Mouse (Mus musculus) lung, adult 2 months (tissue): ENCODE data around the gene Mtnr1b. TPM values are rescaled to one million over a fixed set of nuclear protein-coding genes. Genes with fewer than 3 reads are reported as not detected.

Experiments
- DNase-seq: peaks from one replicate; pipeline ENCODE4 v3.0.0; 2022
- H3K4me1 ChIP-seq: fragments of 200-500 bp; 2 replicates; pipeline ENCODE4 v1.6.1; 2011; ENCODE audit warnings: low read length; ENCODE audit not compliant: control insufficient read depth, insufficient read depth
- H3K4me3 ChIP-seq: fragments of 200-500 bp; replicated peaks from 2 replicates; pipeline ENCODE3; 2011; ENCODE audit warnings: low read depth, mild to moderate bottlenecking, control low read depth, low read length; ENCODE audit errors: extremely low read depth
- CTCF ChIP-seq: fragments of 200-500 bp; IDR thresholded peaks from 2 replicates; pipeline ENCODE4 v1.5.1; 2011; ENCODE audit warnings: mild to moderate bottlenecking, low read length, control low read depth; ENCODE audit not compliant: insufficient read depth
- POLR2A ChIP-seq: fragments of 200-500 bp; IDR thresholded peaks from 2 replicates; pipeline ENCODE4 v1.6.1; 2011; ENCODE audit warnings: low read depth, mild to moderate bottlenecking, control low read depth, low read length, borderline replicate concordance; ENCODE audit errors: extremely low read depth
- WGBS: fragments of 180-500 bp; shearing (Covaris S2); methylation state at CpG from one replicate; pipeline ENCODE4 v1.1.7; 2018; 5-methylcytosine and 5-hydroxymethylcytosine counted together
- polyA plus RNA-seq: library from polyadenylated mRNA; depleted of rRNA; stranded (reverse); fragments of >200 nt; gene quantifications from 2 replicates; pipeline ENCODE4 v1.2.3, GENCODE M21; 2012; rRNA removed

The Mtnr1b gene
- polyA plus RNA-seq = not detected in 2 replicates

DNA sequence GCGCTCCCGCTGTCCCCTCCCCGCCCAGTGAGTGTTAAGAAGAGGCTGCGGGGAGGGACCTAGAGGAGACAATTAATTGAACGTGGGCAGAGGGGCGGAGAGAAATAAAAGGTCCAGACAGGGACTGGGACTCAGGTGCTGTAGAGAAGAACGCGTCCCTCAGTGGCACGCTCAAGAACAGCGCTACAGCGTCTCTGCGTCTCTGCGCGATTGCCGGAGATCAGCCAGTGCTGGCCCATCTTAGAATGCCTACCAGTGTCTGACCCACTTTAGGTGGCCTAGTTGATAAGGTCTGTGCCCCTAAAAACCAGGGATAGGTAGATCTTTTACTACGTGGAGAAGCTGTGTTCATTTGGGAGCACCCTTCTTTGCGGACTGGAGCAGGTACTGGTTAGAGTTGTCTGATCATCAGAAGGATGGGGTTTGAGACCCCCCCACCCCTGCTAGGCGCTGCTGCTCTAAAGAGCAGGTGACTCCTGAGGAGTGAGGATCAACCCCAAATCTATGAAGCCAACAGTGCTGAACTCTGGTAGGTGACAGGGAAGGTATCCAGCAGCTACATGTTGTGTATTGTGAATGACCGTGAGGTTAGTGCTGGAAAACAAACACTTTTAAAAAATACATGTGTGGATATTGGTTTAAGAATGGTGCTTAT, at the start of gene Mtnr1b:
Gene Mtnr1b, minus strand, starts transcription at position 51 of the 655 bp plus-strand sequence.
- no peak within 1 kb of the TSS for H3K4me3 ChIP-seq
- no peak for DNase-seq
- no peaks in the 10 kb centered on the region for H3K4me1 ChIP-seq
- TF ChIP-seq CTCF (no peak), POLR2A (no peak)
- WGBS = 49% methylated on average over 19 of the region's 19 CpGs

DNA sequence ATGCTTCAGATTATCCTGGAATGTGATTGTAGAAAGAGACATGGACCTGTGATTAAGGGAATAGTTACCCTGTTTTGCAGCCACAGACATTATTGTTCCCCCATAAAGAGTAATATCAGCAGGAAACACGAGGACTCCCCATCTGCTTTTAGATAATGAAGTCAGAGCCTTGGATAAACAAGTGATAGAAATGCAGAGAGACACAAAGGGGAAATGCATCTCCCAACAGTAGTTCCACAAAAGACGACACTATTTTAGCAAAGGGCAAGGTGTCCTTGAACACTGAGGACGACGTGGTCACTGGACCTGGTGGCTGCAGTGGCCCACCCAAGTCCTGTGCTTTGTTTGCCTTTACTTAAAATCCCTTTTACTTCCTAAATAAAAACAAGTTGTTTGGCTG, 45.9 kb upstream of the Mtnr1b start:
- 58% methylated on average over 4 of the region's 4 CpGs for WGBS
- TF ChIP-seq CTCF (no peak), POLR2A (no peak)
- DNase-seq = no peak

DNA sequence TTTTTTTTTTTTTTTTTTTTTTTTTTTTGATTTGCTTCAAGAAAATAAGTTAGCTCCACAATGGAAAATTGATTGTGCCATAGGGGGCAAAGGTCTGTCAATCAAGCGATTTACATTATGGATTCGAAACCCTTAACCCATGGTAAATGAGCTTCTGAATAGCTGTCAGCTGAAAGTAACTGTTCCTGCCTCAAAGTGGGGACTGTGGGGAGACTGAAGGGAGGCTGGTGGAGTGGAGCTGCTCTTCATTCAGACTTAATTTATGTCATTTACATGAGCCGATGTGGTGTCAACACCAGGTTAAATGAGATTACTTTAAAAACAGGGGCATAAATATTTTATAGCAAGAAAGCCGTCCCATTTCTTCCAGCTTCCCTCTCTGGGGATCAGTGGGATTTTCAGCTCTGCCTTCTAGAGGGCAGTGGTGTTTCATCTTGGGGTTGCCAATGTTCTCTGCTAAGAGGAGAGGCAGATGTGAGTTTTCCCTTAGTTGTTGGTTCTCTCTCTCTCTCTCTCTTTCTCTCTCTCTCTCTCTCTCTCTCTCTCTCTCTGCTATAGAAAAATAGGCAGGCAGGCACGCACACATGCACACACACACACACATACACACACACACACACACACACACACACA, 45.1 kb upstream of the Mtnr1b start:
- no peak for TF ChIP-seq POLR2A
- TF ChIP-seq CTCF = no peak
- 70% methylated on average over 5 of the region's 5 CpGs for WGBS
- DNase-seq = no peak
- no peaks in the 10 kb centered on the region for H3K4me1 ChIP-seq
- H3K4me3 ChIP-seq = no peak overlapping the region

More for the DNA sequence above, 45.9 kb upstream of the Mtnr1b start:
- Histone ChIP-seq H3K4me3 (no peak overlapping the region), H3K4me1 (no peaks in the 10 kb centered on the region)

DNA sequence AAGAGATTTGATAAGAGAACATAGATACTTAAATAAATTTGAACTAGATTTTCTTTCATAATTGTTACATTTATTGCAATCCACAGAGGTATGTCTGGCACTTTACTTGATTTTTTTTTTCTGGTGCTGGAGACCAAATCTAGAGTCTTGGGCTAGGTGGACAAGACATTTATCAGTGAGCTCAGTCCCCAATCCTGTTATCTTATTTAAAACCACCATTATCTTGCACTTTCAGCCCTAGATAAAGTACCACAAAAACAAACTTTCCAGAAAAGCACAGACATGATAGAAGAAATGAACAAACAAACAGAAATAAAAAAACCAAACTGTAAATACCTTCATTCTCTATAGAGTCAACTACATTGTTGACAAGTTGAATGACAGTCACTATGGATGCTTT, 42.2 kb upstream of the Mtnr1b start:
- TF ChIP-seq POLR2A (no peak), CTCF (no peak)
- no peak for DNase-seq
- no peaks in the 10 kb centered on the region for H3K4me1 ChIP-seq
- no peak overlapping the region for H3K4me3 ChIP-seq

GRCm38 (mm10) chr9:15912735-15913134, 38.4 kb upstream of the Mtnr1b start:
- Histone ChIP-seq H3K4me1 (no peaks in the 10 kb centered on the region), H3K4me3 (no peak overlapping the region)
- no peak for DNase-seq
- TF ChIP-seq POLR2A = no peak
- no peak for TF ChIP-seq CTCF
- 45% methylated on average over 1 of the region's 1 CpGs for WGBS

- no peak for TF ChIP-seq POLR2A
- no peak for TF ChIP-seq CTCF
- 65% methylated on average over 2 of the region's 2 CpGs for WGBS
- no peaks in the 10 kb centered on the region for H3K4me1 ChIP-seq
- no peak for DNase-seq
- H3K4me3 ChIP-seq = no peak overlapping the region
Observed at GRCm38 (mm10) chr9:15909397-15910113, 35.2 kb upstream of the Mtnr1b start.

GRCm38 (mm10) chr9:15903948-15904750, 29.8 kb upstream of the Mtnr1b start:
- H3K4me1 ChIP-seq = no peaks in the 10 kb centered on the region
- no peak for TF ChIP-seq POLR2A
- TF ChIP-seq CTCF = no peak
- no peak overlapping the region for H3K4me3 ChIP-seq
- WGBS = 64% methylated on average over 9 of the region's 9 CpGs
- no peak for DNase-seq

GRCm38 (mm10) chr9:15898112-15898511, 23.8 kb upstream of the Mtnr1b start:
- Histone ChIP-seq H3K4me1 (no peaks in the 10 kb centered on the region), H3K4me3 (no peak overlapping the region)
- DNase-seq = no peak
- no peak for TF ChIP-seq POLR2A
- TF ChIP-seq CTCF = no peak
- WGBS = 79% methylated on average over 2 of the region's 2 CpGs

DNA sequence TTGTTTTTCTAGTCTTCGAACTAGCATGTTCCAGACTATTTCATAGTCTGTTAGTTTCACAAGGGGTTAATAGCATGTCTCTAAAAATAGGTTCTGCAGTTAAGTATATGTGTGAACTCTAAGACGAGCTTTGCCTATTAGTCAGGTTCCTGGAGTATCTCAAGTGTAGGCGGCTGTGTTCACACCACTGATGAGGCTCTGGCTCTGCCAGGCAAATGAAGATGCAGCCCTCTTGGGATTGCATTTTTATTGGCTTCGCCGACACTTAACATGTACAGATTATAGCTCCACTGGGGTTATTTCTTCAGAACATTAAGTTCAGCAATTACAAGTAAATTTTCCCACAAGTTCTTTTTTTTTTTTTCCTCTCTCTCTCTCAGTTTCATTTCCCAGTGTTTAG, 12.4 kb upstream of the Mtnr1b start:
- H3K4me3 ChIP-seq = no peak overlapping the region
- TF ChIP-seq CTCF = no peak
- no peak for TF ChIP-seq POLR2A
- H3K4me1 ChIP-seq = no peaks in the 10 kb centered on the region
- 67% methylated on average over 5 of the region's 5 CpGs for WGBS
- no peak for DNase-seq
